Mouse (Mus musculus) lung, adult 2 months (tissue): ENCODE measurements at regions not wholly inside any gene's neighbourhood (a gene's known extent, or its start where the extent isn't known, plus 50 kb on each side); places are given as distances from the start of the nearest gene placed in this dataset.

Experiments used
- DNase-seq: peaks from one replicate; pipeline ENCODE4 v3.0.0; 2022
- H3K4me1 ChIP-seq: fragments of 200-500 bp; 2 replicates; pipeline ENCODE4 v1.6.1; 2011; ENCODE audit warnings: low read length; ENCODE audit not compliant: control insufficient read depth, insufficient read depth
- H3K4me3 ChIP-seq: fragments of 200-500 bp; replicated peaks from 2 replicates; pipeline ENCODE3; 2011; ENCODE audit warnings: low read depth, mild to moderate bottlenecking, control low read depth, low read length; ENCODE audit errors: extremely low read depth
- CTCF ChIP-seq: fragments of 200-500 bp; IDR thresholded peaks from 2 replicates; pipeline ENCODE4 v1.5.1; 2011; ENCODE audit warnings: mild to moderate bottlenecking, low read length, control low read depth; ENCODE audit not compliant: insufficient read depth
- POLR2A ChIP-seq: fragments of 200-500 bp; IDR thresholded peaks from 2 replicates; pipeline ENCODE4 v1.6.1; 2011; ENCODE audit warnings: low read depth, mild to moderate bottlenecking, control low read depth, low read length, borderline replicate concordance; ENCODE audit errors: extremely low read depth
- WGBS: fragments of 180-500 bp; shearing (Covaris S2); methylation state at CpG from one replicate; pipeline ENCODE4 v1.1.7; 2018; 5-methylcytosine and 5-hydroxymethylcytosine counted together

DNA sequence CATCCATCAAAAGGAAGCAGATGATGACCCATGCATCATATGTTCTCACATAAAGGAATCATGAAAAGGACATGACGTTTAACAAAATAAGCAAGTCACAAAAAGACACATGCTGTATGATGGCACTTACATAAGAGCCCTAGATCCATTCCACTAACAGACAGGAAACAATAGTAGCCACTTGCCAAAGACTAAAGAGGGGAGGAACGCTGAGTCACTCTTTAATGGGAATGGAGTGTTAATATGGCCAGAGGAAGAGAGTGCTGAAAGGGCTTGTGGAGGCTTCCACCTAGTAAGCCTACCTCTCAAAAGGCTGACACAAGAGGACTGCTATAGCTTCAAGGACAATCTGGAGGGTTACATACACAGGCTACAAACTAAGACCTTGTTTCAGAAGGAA is 308.2 kb upstream of the Trib2 start:
- TF ChIP-seq POLR2A: no peak
- no peak for TF ChIP-seq CTCF
- no peak for DNase-seq
- Histone ChIP-seq H3K4me3 (no peak overlapping the region), H3K4me1 (no peaks in the 10 kb centered on the region; the same call in none of the 2 replicates)
- WGBS: 64% methylated on average over 2 of the region's 2 CpGs

DNA sequence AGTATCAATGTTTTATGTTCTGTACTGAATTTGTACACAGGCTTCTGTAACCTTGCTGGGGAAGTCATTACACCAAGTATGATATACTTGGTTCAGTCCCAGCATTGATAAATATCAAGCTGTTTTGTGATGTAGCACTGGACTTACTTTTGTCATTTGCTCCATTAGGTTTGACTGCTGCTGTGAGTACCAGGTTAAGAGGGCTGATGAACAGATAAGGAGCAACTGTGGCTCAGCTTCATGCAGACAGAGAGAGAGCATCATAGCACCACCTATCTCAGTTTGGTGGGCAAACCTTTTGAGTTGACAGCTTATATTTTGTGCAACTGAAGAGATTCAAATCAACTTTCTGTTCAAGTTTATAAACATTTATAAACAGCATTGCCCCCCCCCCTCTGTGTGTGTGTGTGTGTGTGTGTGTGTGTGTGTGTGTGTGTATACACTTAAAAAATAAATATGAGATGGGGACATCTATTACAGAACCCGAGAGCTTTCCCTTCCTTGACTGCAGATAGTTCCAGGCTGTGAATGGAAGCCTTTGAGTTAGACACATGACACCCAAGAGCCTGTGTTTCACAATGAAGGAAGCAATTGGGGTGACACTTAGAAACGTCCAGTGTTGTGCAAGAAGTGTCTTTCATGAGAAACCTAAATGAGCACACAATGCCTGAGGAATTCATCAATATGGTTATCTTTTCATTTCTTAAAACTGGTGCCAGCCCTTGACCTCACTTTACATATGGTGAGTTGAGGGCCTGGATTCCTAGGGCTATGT is 305.8 kb upstream of the Trib2 start:
- no peak for TF ChIP-seq POLR2A
- TF ChIP-seq CTCF: no peak
- 30% methylated on average over 2 of the region's 2 CpGs for WGBS
- DNase-seq: no peak
- no peaks in the 10 kb centered on the region; the same call in none of the 2 replicates for H3K4me1 ChIP-seq
- H3K4me3 ChIP-seq: no peak overlapping the region

DNA sequence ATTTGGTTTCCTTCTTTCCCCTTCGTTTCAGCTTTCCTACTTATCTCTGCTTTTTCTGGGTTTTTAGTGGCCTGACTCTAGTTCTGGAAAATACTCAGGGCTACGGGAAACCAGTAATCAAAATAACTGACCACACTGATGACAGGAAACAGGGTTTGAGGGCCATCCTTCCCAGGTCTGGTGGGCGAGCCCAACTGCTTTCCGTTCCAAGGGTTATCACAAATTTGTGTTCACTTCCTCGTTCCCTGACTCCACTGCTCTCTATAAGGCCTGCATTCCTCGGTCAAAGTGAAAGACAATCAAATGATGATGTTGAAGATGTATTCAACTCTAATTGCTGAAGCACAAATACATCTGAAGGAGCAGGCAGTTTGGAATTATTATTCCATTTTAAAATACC is 305.1 kb upstream of the Trib2 start:
- DNase-seq: no peak
- Histone ChIP-seq H3K4me3 (no peak overlapping the region), H3K4me1 (no peaks in the 10 kb centered on the region; the same call in none of the 2 replicates)
- TF ChIP-seq POLR2A (no peak), CTCF (no peak)
- WGBS: 50% methylated on average over 6 of the region's 6 CpGs

DNA sequence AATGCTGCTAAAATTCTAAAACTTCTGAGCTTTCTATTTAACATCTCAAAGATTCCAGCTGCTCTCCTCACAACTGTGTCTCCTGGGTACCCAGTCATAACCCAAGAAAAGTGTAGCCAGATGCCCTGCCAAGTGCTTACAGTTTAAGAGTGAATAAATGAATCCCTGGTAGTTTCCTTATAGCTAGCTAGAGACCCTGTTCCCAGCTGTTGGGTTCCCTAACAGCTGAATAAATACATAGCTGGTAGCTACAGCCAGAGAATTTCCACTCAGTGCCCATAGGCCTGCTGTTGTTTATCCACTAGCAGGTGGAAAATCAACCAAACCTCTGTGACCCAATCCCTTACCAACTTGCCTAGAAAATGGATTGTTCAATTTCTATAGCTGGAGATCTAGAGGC is 302.0 kb upstream of the Trib2 start:
- H3K4me1 ChIP-seq: no peaks in the 10 kb centered on the region; the same call in none of the 2 replicates

DNA sequence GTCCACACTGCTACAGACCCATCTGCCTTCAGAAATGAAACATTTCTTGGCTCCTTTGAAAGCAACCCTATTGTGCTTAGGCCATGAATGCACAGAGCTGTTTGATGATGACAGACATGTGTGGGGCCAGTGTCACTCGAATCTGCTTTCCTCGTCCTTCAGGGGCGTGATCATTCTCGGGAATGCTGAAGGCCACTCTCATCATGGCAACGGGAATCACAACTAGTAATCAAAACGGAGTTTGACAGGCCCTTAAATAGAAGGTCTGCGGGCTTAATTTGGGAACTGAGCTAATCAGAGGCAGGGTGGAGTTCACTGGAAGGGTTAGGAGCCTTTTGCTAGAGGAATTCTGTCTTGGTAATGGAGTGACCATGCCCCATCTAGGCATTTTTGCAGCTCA is 290.2 kb upstream of the Trib2 start:
- DNase-seq: no peak
- WGBS: 63% methylated on average over 7 of the region's 7 CpGs
- TF ChIP-seq POLR2A (no peak), CTCF (no peak)
- Histone ChIP-seq H3K4me1 (no peaks in the 10 kb centered on the region), H3K4me3 (no peak overlapping the region)

More for the DNA sequence above, 302.0 kb upstream of the Trib2 start:
- no peak overlapping the region for H3K4me3 ChIP-seq
- no peak for DNase-seq
- TF ChIP-seq CTCF (no peak), POLR2A (no peak)

DNA sequence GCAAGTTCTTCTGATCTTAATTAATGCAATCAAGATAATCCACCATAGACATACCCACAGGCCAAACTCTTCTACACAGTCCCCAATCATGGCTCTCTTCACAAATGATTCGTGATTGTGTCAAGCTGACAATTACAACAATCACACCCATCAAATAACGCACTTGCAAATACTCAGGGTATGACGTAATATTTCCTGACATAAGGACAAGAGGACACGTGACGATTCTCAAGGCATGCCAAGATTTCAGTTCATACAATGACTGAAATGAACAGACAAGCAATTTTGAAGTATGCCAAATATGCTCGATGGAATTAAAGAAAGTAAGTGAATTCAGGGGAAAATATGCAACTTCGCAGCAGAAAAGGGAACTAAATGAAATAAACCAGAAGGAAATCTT is 282.1 kb upstream of the Trib2 start:
- WGBS: 54% methylated on average over 7 of the region's 7 CpGs
- Histone ChIP-seq H3K4me1 (no peaks in the 10 kb centered on the region), H3K4me3 (no peak overlapping the region)
- TF ChIP-seq POLR2A: no peak
- no peak for TF ChIP-seq CTCF
- DNase-seq: no peak

DNA sequence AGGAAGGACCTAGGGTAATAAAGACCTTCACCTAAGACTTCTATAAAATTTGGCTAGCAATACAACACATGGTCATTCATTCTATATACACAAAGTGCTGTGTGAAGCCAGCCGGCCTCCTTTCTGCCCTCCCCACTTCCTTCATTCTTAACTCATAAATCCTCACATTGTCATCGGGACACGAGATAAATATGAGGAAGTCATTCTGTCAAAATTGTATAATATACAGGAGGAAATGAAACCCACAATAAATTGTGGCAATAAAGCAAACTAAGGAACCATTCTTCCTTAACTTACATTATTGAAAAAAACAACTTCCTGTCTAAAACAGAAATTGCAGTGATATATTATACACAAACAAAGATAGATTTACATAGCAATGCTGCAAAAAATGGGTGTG is 275.9 kb upstream of the Trib2 start:
- no peak for DNase-seq
- Histone ChIP-seq H3K4me1 (no peaks in the 10 kb centered on the region), H3K4me3 (no peak overlapping the region)
- WGBS: 25% methylated on average over 3 of the region's 3 CpGs
- no peak for TF ChIP-seq CTCF
- TF ChIP-seq POLR2A: no peak

DNA sequence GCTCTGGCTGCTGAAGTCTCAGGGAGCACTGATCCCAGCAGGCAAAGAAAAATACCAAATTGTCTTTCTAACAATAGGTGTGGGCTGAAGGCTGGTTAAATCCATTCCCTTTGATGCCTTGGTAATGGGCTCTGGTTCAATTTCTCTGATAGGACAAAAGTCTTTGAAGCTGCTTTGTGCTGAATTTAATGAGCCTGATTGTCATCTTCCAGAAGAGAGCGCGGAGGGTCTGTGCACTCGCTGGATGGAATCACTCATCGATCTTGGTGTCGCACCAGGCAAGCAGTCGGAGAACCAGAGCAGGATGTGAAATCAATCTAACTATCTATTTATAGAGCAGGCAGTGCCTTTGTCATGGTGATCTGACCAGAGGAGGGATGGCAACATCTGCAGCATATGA is 274.6 kb upstream of the Trib2 start:
- no peaks in the 10 kb centered on the region for H3K4me1 ChIP-seq
- WGBS: 42% methylated on average over 6 of the region's 6 CpGs
- no peak for TF ChIP-seq POLR2A
- no peak for TF ChIP-seq CTCF
- no peak for DNase-seq
- H3K4me3 ChIP-seq: no peak overlapping the region

DNA sequence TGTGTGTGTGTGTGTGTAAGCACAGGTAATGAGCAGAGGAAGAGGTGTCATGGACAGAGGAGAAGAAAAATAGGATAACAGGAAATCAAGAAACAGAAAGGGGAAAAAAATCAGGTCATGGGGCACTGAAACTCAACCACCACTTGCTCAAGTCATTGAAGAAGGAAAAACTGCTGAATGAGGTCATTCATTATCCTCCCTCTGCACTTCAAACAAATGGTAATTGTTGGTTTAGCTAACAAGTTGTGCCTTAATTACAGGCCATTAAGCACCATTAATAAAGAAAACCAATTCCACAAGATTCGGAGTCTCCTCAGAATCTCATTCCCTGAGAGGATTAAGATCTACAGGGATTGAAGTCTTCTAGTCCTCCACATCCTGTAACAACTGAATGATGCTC is 266.5 kb upstream of the Trib2 start:
- H3K4me3 ChIP-seq: no peak overlapping the region
- 68% methylated on average over 1 of the region's 1 CpGs for WGBS
- DNase-seq: no peak
- no peak for TF ChIP-seq POLR2A
- TF ChIP-seq CTCF: no peak
- no peaks in the 10 kb centered on the region for H3K4me1 ChIP-seq

DNA sequence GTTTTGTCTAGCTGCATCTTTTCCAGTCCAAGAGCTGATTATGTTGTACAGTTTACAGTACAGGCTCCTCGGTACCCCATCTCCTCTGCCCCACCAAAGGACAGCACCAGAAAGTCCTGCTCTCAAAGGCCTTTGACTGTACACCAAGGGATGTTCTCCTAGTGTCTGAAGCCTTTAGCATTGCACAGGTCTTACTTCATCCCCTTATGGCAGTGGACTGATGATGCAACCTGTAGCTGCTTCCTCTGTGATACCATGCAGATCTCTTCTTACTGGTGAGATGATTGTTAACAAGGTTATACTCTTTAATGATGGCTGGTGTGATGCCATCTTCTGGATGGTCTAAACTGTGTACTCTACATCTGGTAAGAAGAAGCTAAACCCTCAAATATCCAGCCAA is 260.5 kb upstream of the Trib2 start:
- WGBS: 79% methylated on average over 1 of the region's 1 CpGs

DNA sequence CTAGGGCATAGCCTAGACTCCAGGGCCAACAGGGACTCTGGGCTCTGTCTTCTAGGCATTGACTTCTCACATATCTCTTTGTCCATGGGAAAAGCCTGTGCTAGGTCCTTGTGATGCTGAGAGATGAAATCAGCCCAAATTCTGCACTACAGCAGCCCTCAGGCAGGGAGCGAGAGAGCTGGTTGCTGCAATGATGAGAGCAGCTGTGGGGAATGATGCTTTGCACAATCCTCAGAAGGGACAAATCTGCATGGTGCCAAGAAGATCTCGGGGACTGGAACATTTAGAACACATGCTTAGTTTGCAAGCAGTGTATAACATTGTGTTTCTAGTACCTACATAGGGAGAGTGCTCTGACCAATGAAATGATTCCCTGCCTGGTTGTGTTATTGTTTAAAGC is 259.2 kb upstream of the Trib2 start:
- Histone ChIP-seq H3K4me3 (no peak overlapping the region), H3K4me1 (no peaks in the 10 kb centered on the region)
- 72% methylated on average over 2 of the region's 2 CpGs for WGBS
- DNase-seq: no peak
- no peak for TF ChIP-seq POLR2A
- no peak for TF ChIP-seq CTCF

More for the DNA sequence above, 260.5 kb upstream of the Trib2 start:
- no peaks in the 10 kb centered on the region for H3K4me1 ChIP-seq
- H3K4me3 ChIP-seq: no peak overlapping the region
- TF ChIP-seq CTCF (no peak), POLR2A (no peak)
- no peak for DNase-seq
